Mouse (Mus musculus) pancreas, adult 10 weeks (tissue): ENCODE results near the gene Cinp. TPM values are rescaled to one million over a fixed set of nuclear protein-coding genes. Genes with fewer than 3 reads are reported as not detected.

Experiments
- polyA plus RNA-seq: library from polyadenylated mRNA; stranded (reverse); fragments of 350-450 nt; fragmentation: Illumina TruSeq; extraction: RNeasy Lipid Tissue Mini Kit (QIAGEN cat#74804); gene quantifications from one replicate; pipeline ENCODE4 v1.2.3, GENCODE M21; 2015; ENCODE audit warnings: low read depth, low replicate concordance; ENCODE audit not compliant: insufficient read depth

Cinp gene
- 9.1 TPM for polyA plus RNA-seq

DNA sequence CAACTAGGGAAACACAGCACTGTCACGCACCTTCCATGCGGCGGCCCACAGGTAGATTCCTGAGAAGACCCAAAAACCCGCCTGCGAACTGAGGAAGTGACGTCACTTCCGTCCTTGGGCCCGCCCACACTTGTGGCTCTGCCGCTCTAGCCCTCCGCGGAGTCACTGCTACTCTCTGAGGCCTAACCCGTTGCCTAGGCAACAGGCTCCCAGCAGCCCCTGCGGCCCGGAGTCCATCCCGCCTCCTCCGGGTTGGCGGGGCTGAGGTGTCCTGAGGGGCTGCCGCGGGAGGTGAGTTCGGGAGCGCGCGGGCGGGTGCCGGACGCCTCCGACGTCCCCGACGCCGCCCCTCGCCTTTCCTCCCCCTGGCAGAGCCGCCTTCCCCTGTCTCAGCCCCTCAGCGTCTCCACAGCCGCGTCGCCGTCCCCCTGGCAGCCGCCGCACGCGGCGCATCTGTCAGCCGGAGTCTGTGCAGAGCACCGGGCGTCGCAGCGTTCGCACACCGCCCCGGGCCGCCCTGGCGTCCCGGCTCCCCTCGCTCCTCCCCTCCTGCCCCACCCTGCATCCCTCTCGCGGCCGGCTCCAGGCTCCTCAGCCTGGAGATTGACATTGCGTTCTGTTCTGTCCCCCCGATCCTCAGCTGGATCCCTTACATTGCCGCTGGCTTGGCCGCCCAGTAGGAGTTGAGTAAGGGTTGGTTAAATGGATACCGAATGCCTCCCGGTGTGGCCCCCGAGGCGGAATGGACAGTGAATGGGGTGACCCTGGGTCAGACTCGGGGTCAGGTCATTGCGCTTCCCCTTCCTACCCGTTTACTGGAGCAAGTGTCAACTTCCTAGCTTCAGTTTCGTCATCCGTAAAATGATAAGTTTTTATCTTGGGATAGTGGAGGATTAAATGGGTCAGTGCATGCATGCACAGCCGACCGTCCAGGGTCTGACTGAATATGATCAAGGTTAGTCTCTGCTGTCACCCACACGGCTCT, at the start of gene Cinp, which contains the start of gene Tecpr2:
TSS of gene Cinp (minus strand) at position 110 of the 985 bp plus-strand sequence.
TSS of gene Tecpr2 (plus strand) at position 229 of the 985 bp plus-strand sequence.

DNA sequence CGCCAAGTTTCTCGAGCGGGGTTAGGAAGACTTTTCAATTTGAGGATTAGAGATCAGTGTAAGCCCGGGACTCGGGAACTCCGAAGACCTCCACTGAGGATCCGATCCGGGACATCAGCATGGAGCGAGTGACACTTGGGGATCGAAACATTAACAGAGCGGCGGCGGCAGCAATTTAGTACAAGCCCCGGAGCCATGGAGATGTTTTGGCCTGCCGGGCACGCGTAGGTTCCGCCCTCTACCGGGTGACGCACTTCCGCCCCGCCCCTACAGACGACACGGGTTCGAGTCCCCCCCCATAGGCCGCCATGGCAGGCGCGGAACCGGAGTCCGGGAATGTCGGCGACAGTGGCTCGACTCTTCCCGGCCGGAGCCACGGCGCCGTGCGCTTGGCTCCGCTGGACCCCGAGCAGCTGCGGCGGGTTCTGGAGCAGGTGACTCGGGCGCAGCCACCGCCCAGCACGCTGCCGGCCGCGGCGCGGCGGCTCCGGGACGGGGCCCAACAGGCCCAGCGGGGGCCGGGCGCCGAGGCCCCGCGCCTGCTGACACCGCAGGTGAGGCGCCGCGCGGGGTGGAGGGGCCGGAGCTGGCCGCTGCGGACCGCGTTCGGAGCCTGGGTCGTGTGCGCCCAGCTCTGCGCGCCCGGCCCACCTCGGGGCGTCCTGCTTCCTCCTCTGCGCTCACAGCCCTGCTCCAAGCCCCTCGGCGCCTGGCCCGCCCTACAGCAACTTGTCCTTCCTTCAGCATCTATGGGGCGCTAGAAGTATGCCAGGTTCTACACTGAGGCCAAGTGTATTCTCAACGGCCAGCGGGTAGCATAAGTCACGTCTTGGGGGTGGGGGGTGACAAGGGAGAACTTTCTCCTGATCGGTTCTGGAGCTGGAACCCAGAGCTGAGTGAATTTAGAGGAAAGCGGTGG, 38.7 kb downstream of the Cinp start, which contains the start of gene Zfp839:
TSS of gene Zfp839 (plus strand) at position 244 of the 919 bp plus-strand sequence.

DNA sequence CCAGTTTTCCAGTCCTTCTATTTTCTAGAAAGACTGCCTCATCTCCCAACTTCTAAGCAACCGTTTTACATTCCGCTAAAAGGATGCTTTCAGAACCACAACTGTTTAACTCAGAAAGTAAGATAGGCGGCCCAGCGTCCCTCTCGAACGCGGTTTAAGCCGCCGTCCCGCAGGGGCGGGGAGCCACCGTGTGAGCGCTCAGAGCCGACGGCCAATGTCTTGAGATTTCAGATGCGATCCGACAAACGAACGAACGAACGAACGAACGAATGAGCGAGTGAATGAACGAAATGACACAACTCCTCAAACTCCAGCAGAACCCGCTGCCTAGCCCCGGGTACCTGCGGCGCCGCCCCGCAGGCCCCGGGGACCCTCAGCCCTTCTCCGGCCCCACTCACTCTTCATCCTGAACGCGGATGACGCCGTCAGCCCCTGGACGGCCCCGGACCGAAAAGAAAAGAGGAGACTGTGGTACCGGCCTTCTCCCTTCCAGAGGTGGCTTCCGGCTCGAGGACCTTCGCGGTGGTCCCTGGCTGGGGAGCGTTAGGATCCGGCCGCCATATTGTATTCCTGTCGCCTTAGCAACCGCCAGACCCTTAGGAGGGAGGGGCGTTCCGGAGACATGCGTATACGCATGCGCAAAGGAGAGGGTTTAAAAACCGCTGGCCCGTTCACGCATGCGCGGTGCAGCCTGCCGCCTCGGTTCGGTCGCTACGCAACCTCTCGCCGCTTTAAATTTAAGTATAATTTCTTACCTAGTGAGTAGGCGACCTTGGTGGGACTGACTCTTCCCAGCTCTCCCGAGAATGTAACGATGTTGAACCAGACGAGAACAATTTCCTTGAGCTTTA, 48.4 kb downstream of the Cinp start, which contains the start of gene Mok:
TSS of gene Mok (minus strand) at position 592 of the 851 bp plus-strand sequence.

Other genes with a start within 250 kb of the Cinp start
- gene 1700001K19Rik, start 206.5 kb downstream of the Cinp start, polyA plus RNA-seq = not detected
- 49.1 TPM for gene Hsp90aa1, start 186.4 kb downstream of the Cinp start, polyA plus RNA-seq
- gene Wdr20, start 151.2 kb downstream of the Cinp start, polyA plus RNA-seq = 8.1 TPM
- 1.4 TPM for gene Mok, start 48.2 kb downstream of the Cinp start, polyA plus RNA-seq
- gene Zfp839, start 38.9 kb downstream of the Cinp start, polyA plus RNA-seq = 3.4 TPM
- gene Tecpr2, start 119 bp upstream of the Cinp start, polyA plus RNA-seq = 2.6 TPM
- gene Ankrd9, start 89.9 kb upstream of the Cinp start, polyA plus RNA-seq = 1.6 TPM
- 3.4 TPM for gene Rcor1, start 150.2 kb upstream of the Cinp start, polyA plus RNA-seq